Mouse (Mus musculus): ENCODE measurements at regions not wholly inside any gene's neighbourhood (a gene's known extent, or its start where the extent isn't known, plus 50 kb on each side); places are given as distances from the start of the nearest gene placed in this dataset.

DNA sequence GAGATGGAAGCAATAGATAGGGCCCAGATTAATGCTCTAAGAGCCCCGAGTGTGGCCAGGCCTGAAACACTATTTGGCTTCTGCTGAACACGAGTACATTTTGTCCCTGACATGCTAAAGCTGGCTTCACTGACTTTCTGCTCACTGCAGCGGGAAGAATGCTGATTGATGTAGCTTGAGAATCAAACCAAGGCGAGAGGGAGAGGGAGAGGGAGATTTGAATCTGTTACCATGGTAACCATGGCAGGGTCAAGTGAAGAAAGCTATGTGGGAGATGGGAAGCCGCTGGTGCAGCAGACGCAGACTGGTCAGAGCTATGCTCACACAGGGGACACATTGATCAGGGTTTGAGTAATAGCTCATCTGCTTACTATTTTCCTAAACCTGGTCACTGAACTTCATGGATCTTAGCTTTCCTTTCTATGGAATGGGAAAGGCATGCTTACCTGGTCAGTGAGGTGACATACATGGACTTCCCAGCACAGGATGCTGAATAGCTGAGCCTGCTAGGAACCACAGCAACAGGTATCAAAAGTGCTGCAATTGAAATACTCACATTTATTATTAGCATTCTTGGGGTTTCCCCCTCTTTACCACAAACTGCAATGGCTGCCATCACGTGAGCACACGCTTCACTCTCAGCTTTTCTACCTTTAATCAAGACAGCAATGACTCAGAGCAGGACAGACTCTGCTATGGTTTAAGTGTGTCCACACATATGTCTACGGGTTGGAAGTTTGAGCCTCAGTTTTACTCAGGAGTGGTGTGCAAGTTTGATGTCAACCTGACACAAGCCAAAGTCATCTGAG, 56.9 kb upstream of the Atp1a1 start:
- TF ChIP-seq CTCF (IDR thresholded peaks at IDR 0.05) (no peak), EP300 (IDR thresholded peaks at IDR 0.05) (no peak)
